Mouse (Mus musculus) embryonic facial prominence, embryonic 15.5 days (tissue): Measurements from ENCODE around the gene Scpep1. TPM values are rescaled to one million over a fixed set of nuclear protein-coding genes. Genes with fewer than 3 reads are reported as not detected.
A peak's percentile ranks its signal among the peaks of the same experiment; 100 is the strongest.
"Not testable (repeated sequence)": the region's sequence is repeated elsewhere in the genome, so short reads cannot be mapped to it uniquely, and the experiment has no call there.

Experiments
- ATAC-seq: fragments of 200-750 bp; cut with Nextera tagmentation; 2 replicates; pipeline ENCODE4 v1.8.0; 2017; ENCODE audit warnings: low read depth, moderate TSS enrichment; ENCODE audit not compliant: insufficient number of reproducible peaks, low FRiP score, low TSS enrichment
- H3K27ac ChIP-seq: fragments of 300-500 bp; sonication (generic); replicated peaks from 2 replicates; pipeline ENCODE4 v1.5.1; 2015; ENCODE audit warnings: mild to moderate bottlenecking, inconsistent platforms
- H3K27me3 ChIP-seq: fragments of 300-500 bp; sonication (generic); 2 replicates; pipeline ENCODE4 v1.6.1; 2015; ENCODE audit warnings: inconsistent platforms
- H3K36me3 ChIP-seq: fragments of 300-500 bp; sonication (generic); 2 replicates; pipeline ENCODE4 v1.6.1; 2015; ENCODE audit warnings: mild to moderate bottlenecking, inconsistent platforms
- H3K4me1 ChIP-seq: fragments of 300-500 bp; sonication (generic); 2 replicates; pipeline ENCODE4 v1.6.1; 2015; ENCODE audit warnings: inconsistent platforms
- H3K4me2 ChIP-seq: fragments of 300-500 bp; sonication (generic); replicated peaks from 2 replicates; pipeline ENCODE4 v1.6.1; 2015; ENCODE audit warnings: mild to moderate bottlenecking, inconsistent platforms
- H3K4me3 ChIP-seq: fragments of 300-500 bp; sonication (generic); replicated peaks from 2 replicates; pipeline ENCODE4 v1.5.1; 2015; ENCODE audit warnings: mild to moderate bottlenecking, inconsistent platforms
- H3K9ac ChIP-seq: fragments of 300-500 bp; sonication (generic); 2 replicates; pipeline ENCODE4 v1.6.1; 2015; ENCODE audit warnings: inconsistent platforms
- H3K9me3 ChIP-seq: fragments of 300-500 bp; sonication (generic); replicated peaks from 2 replicates; pipeline ENCODE4 v1.6.1; 2016; ENCODE audit warnings: inconsistent platforms
- WGBS: fragments of 180-500 bp; shearing (Covaris S2); methylation state at CpG from one replicate; pipeline ENCODE4 v1.1.7; 2015; 5-methylcytosine and 5-hydroxymethylcytosine counted together
- polyA plus RNA-seq: library from polyadenylated mRNA; unstranded; fragments of >200 nt; fragmentation: Nextera tagmentation; extraction: Ambion mirVana; gene quantifications from 2 replicates; pipeline ENCODE4 v1.2.1, GENCODE M21; 2015

Gene Scpep1
- polyA plus RNA-seq, 1 experiment from 2014 or later = 103 TPM

GRCm38 (mm10) chr11:88908557-88909211 lies 46.6 kb downstream of the Scpep1 start:
- no peak for ATAC-seq

DNA sequence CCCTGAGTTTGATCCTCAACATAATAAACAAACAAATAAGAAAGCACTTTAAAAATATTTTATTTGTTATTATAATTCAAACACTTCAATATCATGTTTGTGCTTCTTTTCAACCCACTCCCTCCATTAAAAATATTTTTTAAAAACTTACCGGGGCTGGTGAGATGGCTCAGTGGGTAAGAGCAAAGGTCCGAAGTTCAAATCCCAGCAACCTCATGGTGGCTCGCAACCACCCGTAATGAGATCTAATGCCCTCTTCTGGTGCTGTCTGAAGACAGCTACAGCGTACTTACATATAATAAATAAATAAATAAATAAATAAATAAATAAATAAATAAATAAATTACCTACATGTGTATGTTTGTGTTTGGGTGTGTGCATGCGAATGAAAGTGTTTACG lies 47.4 kb downstream of the Scpep1 start:
- no peaks in the 10 kb centered on the region for H3K4me1 ChIP-seq
- no peak overlapping the region for H3K27ac ChIP-seq
- ATAC-seq = no peak
- H3K9ac ChIP-seq = no peak overlapping the region
- H3K4me3 ChIP-seq = no peak overlapping the region
- no peaks in the 10 kb centered on the region for H3K36me3 ChIP-seq
- H3K27me3 ChIP-seq = no peaks in the 10 kb centered on the region
- WGBS = 95% methylated on average over 7 of the region's 7 CpGs
- no peaks in the 10 kb centered on the region for H3K9me3 ChIP-seq
- H3K4me2 ChIP-seq = no peak overlapping the region

More at GRCm38 (mm10) chr11:88908557-88909211, 46.6 kb downstream of the Scpep1 start:
- Histone ChIP-seq H3K4me2 (no peak overlapping the region), H3K36me3 (no peaks in the 10 kb centered on the region), H3K27ac (no peak overlapping the region), H3K9ac (no peak overlapping the region), H3K4me1 (no peaks in the 10 kb centered on the region), H3K27me3 (no peaks in the 10 kb centered on the region), H3K9me3 (no peaks in the 10 kb centered on the region), H3K4me3 (no peak overlapping the region)
- 97% methylated on average over 1 of the region's 1 CpGs for WGBS

DNA sequence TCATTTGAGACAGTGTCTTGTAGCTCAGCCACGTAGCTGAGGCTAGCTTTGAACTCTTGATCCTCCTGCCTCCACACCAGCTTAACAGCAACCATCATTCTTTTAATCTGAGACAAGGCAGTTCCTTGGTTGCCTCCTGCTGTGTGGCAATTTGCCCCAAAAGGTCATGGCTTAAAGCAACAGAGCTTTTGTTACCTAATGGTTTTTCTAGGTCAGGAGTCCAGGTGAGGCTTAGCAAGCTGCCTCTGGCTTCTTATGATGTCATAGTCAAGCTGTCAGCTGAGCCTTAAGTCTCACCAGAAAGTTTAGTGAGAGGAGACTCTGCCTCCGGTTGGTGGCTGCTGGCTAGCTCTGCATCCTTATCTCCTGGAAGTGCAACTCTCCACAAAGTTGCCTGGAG lies 49.6 kb downstream of the Scpep1 start:
- Histone ChIP-seq H3K27me3 (no peaks in the 10 kb centered on the region), H3K27ac (no peak overlapping the region), H3K9ac (no peak overlapping the region), H3K36me3 (no peaks in the 10 kb centered on the region), H3K9me3 (no peaks in the 10 kb centered on the region), H3K4me2 (no peak overlapping the region), H3K4me3 (no peak overlapping the region), H3K4me1 (no peaks in the 10 kb centered on the region)
- no peak for ATAC-seq
- WGBS = 22% methylated on average over 2 of the region's 2 CpGs

DNA sequence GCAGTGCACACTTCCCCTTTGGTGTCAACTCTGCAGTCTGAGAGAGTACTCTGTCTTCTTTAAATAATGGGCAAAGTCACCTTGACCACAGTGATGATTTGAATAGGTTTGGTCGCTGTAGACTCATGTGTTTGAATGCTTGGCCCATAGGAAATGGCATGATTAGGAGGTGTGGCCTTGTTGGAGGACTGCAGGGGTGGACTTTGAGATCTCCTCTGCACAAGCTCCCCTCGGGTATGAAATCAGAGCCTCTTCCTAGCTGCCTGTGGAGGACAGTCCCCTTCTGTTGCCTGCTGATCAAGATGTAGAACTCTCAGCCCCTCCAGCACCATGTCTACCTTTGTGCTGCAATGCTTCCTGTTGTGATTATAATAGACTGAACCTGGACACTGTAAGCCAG lies 51.2 kb downstream of the Scpep1 start:
- no peaks in the 10 kb centered on the region for H3K4me1 ChIP-seq
- no peak overlapping the region for H3K27ac ChIP-seq
- no peak for ATAC-seq
- no peaks in the 10 kb centered on the region for H3K27me3 ChIP-seq
- no peak overlapping the region for H3K4me2 ChIP-seq
- no peak overlapping the region for H3K9ac ChIP-seq
- 40% methylated on average over 2 of the region's 2 CpGs for whole genome bisulfite sequencing
- no peak overlapping the region for H3K4me3 ChIP-seq
- no peaks in the 10 kb centered on the region for H3K36me3 ChIP-seq
- no peaks in the 10 kb centered on the region for H3K9me3 ChIP-seq

- no peak for ATAC-seq
- Histone ChIP-seq H3K4me3 (no peak overlapping the region), H3K27me3 (no peaks in the 10 kb centered on the region), H3K9me3 (no peaks in the 10 kb centered on the region), H3K9ac (no peak overlapping the region), H3K4me1 (peaks cover 3% of the 10 kb centered on the region; the same call in 1 of the 2 replicates), H3K4me2 (no peak overlapping the region), H3K36me3 (no peaks in the 10 kb centered on the region), H3K27ac (no peak overlapping the region)
- 74% methylated on average over 6 of the region's 6 CpGs for WGBS
These were observed 52.5 kb downstream of the Scpep1 start for GRCm38 (mm10) chr11:88902762-88903161.

DNA sequence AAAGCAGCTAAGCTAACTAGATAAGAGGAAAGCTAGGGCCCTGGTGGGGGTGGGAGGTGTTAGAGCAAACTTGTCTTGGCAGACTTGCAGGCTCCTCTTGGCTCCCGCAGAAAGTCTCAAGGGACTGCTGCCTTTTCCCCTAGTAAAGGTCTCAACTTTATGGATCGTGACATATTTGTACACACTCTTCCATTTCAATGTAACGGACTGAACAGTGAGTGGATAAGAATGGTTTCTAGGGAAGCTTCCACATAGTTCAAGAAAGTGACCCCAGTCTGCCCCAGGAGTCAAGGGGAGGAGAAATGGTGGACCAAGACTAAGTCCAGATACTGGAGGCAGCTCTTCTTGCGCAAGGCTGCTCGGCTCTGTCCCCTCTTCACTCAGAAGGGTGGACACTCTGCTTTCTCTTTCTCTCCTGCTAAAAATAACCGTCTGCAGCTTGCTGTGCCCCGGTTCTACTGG lies 53.9 kb downstream of the Scpep1 start:
- no peak overlapping the region for H3K9ac ChIP-seq
- no peaks in the 10 kb centered on the region for H3K27me3 ChIP-seq
- no peak overlapping the region for H3K4me2 ChIP-seq
- no peak overlapping the region for H3K4me3 ChIP-seq
- 57% methylated on average over 7 of the region's 7 CpGs for WGBS
- H3K27ac ChIP-seq = no peak overlapping the region
- peaks cover 7% of the 10 kb centered on the region; the same call in 1 of the 2 replicates for H3K4me1 ChIP-seq
- H3K36me3 ChIP-seq = no peaks in the 10 kb centered on the region
- ATAC-seq = no peak
- H3K9me3 ChIP-seq = no peaks in the 10 kb centered on the region

- Histone ChIP-seq H3K9me3 (no peaks in the 10 kb centered on the region), H3K9ac (no peak overlapping the region), H3K27me3 (no peaks in the 10 kb centered on the region), H3K36me3 (no peaks in the 10 kb centered on the region), H3K4me1 (peaks cover 7% of the 10 kb centered on the region; the same call in 1 of the 2 replicates), H3K27ac (no peak overlapping the region), H3K4me2 (no peak overlapping the region), H3K4me3 (no peak overlapping the region)
- WGBS = 85% methylated on average over 6 of the region's 6 CpGs
- no peak for ATAC-seq
These were observed 55.7 kb downstream of the Scpep1 start for GRCm38 (mm10) chr11:88899561-88899960.

- Histone ChIP-seq H3K4me3 (no peak overlapping the region), H3K36me3 (no peaks in the 10 kb centered on the region), H3K27me3 (no peaks in the 10 kb centered on the region), H3K9me3 (no peaks in the 10 kb centered on the region), H3K4me2 (no peak overlapping the region), H3K9ac (no peak overlapping the region), H3K4me1 (peaks cover 7% of the 10 kb centered on the region; the same call in 1 of the 2 replicates), H3K27ac (no peak overlapping the region)
- no peak for ATAC-seq
- 57% methylated on average over 4 of the region's 4 CpGs for WGBS
These were observed 56.9 kb downstream of the Scpep1 start for GRCm38 (mm10) chr11:88898380-88898763.

DNA sequence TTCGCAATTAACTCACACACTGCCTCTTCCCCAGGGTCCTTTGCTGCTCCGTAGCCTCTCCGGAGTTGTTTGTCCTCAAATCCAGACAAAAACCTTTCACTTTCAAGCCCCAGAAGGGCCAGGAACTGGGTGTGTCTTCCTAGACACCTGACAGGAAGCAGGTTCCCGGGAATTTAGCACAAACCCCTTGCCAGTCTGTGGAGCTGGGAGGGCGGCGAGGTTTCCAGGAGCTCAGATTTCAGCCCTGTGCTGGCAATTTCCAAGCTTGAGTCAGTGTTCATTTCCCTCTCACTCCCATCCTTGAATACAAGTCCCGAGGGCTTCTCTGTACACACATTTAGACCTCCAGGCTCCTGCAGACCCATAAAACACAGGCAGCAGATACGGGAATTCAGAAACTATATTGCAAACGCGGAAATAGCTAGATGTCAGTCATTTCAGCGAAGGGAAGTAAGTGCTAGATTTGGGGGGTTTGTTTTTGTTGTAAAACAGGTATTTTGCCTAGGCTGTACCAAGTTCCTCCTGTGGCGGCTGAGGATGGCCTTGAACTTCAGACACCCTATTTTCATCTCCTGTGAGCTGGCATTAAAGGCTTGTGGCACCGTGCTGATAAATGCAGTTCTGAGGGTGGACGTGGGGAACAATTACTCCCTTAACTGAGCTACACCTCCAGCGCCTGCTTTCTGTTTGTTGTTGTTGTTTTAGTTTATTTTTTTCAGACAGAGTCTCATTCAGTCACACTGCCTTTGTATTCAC lies 57.5 kb downstream of the Scpep1 start:
- Histone ChIP-seq H3K4me2 (peak overlapping the region; percentile 23), H3K9ac (no peak overlapping the region), H3K27ac (no peak overlapping the region), H3K27me3 (no peaks in the 10 kb centered on the region), H3K36me3 (no peaks in the 10 kb centered on the region), H3K4me3 (peak overlapping the region; percentile 19; the same call in 1 of the 2 replicates), H3K4me1 (peaks cover 7% of the 10 kb centered on the region; the same call in 1 of the 2 replicates), H3K9me3 (no peaks in the 10 kb centered on the region)
- ATAC-seq = 0 out of 2 replicates have a peak, but pooled peaks have one; percentile 34
- 25% methylated on average over 15 of the region's 15 CpGs for WGBS

DNA sequence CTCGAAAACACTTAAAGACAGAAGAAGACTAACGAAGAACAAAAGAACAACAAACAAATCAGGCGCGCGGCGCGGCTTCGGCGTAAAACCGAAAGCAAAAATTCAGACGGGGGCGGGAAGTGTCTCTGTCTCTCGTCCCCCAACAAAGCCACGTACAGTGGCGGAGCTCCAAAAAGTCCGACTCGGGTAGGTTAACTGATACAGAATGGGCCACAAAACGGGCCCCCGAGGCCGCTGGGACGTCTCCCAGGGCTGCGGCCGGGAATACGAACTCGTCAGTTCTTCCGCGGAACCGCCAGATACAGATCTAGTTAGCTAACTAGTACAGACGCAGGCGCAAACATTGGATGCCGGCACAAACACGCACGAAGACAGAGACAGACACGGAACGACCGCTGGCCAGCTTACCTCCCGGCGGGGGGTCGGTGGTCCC lies 59.4 kb downstream of the Scpep1 start:
- not testable (repeated sequence) for H3K27ac ChIP-seq, H3K4me1 ChIP-seq, H3K9ac ChIP-seq, ATAC-seq, H3K27me3 ChIP-seq, H3K4me2 ChIP-seq, H3K36me3 ChIP-seq, H3K9me3 ChIP-seq
- WGBS = 28% methylated on average over 31 of the region's 39 CpGs
- peak overlapping the region; percentile 32 for H3K4me3 ChIP-seq

- not testable (repeated sequence) for H3K4me1 ChIP-seq, H3K9me3 ChIP-seq, H3K36me3 ChIP-seq, ATAC-seq, H3K9ac ChIP-seq, H3K27me3 ChIP-seq, H3K4me3 ChIP-seq, H3K27ac ChIP-seq
- peak overlapping the region; percentile 32; the same call in 1 of the 2 replicates for H3K4me2 ChIP-seq
- WGBS = 44% methylated on average over 15 of the region's 20 CpGs
These were observed 60.0 kb downstream of the Scpep1 start for GRCm38 (mm10) chr11:88895235-88895634.
